8 mouse cellular contexts compared by ENCODE assay signal in the genomic region with DNA sequence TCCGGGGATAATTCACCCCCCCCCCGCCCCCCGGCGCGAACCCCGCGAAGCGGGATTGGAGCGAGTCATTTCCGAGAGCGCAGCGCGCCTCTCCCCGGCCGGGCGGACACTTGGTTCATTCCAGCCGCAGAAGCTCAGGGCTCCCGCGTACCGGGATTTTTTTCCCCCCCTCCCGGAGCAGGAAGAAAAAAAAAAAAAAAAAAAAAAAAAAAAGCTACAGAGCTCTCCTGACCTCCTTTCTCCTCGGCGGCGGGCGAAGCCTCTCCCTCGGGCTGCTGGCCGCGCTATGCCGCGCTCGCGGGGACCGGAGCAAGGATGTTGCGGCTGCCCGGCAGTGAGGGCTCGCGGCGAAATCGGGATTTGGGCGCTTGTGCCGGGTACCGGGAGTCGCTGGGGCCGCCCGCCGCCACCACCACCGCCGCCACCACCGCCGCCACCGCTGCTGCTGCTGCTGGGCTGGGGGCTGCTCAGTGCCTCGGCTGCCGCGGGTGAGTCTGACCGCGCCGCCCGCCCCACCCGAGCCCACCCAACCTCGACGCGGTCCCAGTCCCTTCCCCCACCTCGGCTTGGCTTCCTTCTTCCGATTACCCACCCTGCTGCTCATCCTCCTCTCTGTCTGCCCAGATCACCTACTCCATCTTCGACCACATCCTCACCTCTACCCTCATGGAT. TPM values are rescaled to one million over a fixed set of nuclear protein-coding genes. Genes with fewer than 3 reads are reported as not detected.
A peak's percentile ranks its signal among the peaks of the same experiment; 100 is the strongest.
DNase-seq lines count a peak whose midpoint lies in the region; ATAC-seq lines count a peak whose summit lies in the region.

A gene (plus strand): TSS at position 74 of the 672 bp plus-strand sequence.

- H3K9me3 ChIP-seq in hindbrain, embryonic 11.5 days (ENCODE audit: control insufficient read depth, low read length), result no peaks in the 10 kb centered on the region
- H3K9me3 ChIP-seq in limb, embryonic 11.5 days (ENCODE audit: control insufficient read depth, low read length), result no peaks in the 10 kb centered on the region

- peak; percentile 16 to 26 for DNase-seq in kidney, postnatal 4 days
- no peak for DNase-seq in kidney, postnatal 25 days
- DNase-seq in cerebellum, postnatal 14 days, result peak; percentile 83 to 85
- DNase-seq in hindbrain, embryonic 11.5 days (ENCODE audit: low spot score), result peak; percentile 59
- DNase-seq in limb, embryonic 11.5 days (ENCODE audit: low spot score), result peak; percentile 42
- peak; percentile 85 to 89 for DNase-seq in right cerebral cortex, postnatal 10 days (ENCODE audit: low spot score in 2 of 2)

- H3K27me3 ChIP-seq in hindbrain, embryonic 11.5 days (ENCODE audit: control insufficient read depth, insufficient read depth, low read length), result peaks cover 38% of the 10 kb centered on the region
- peaks cover 64% of the 10 kb centered on the region for H3K27me3 ChIP-seq in limb, embryonic 11.5 days (ENCODE audit: control insufficient read depth, insufficient read depth, low read length)

- 0% methylated on average over 40 of the region's 65 CpGs for WGBS in hindbrain, embryonic 11.5 days
- WGBS in limb, embryonic 11.5 days, result under 1% methylated on average over 42 of the region's 65 CpGs

- H3K9ac ChIP-seq in hindbrain, embryonic 11.5 days (ENCODE audit: low read depth, low read length), result peak within 1 kb of the TSS; percentile 73
- no peak within 1 kb of the TSS for H3K9ac ChIP-seq in limb, embryonic 11.5 days (ENCODE audit: low read length)

- H3K4me2 ChIP-seq in hindbrain, embryonic 11.5 days (replicated peaks; ENCODE audit: low read depth, low read length), result peak within 1 kb of the TSS; percentile 86
- peak within 1 kb of the TSS; percentile 54 for H3K4me2 ChIP-seq in limb, embryonic 11.5 days (ENCODE audit: low read depth, severe bottlenecking)

- peaks cover 2% of the 10 kb centered on the region for H3K4me1 ChIP-seq in hindbrain, embryonic 11.5 days (replicated peaks; ENCODE audit: control insufficient read depth, insufficient read depth, low read length)
- H3K4me1 ChIP-seq in limb, embryonic 11.5 days (ENCODE audit: control insufficient read depth, insufficient read depth, low read length), result no peaks in the 10 kb centered on the region

- H3K4me3 ChIP-seq in hindbrain, embryonic 11.5 days (ENCODE audit: low read depth, low read length), result peak within 1 kb of the TSS; percentile 61
- peak within 1 kb of the TSS; percentile 26 for H3K4me3 ChIP-seq in limb, embryonic 11.5 days (ENCODE audit: low read depth, low read length)

- peak; percentile 31; the same call in 1 of the 2 replicates for ATAC-seq in hindbrain, embryonic 11.5 days (ENCODE audit: low FRiP score)
- no peak for ATAC-seq in limb, embryonic 11.5 days (ENCODE audit: insufficient number of reproducible peaks, low FRiP score, low TSS enrichment, low read depth)
- ATAC-seq in monocyte, adult 5-6 weeks (replicated peaks; ENCODE audit: insufficient number of reproducible peaks, low FRiP score, low TSS enrichment, poor library complexity, severe bottlenecking), result no peak
- ATAC-seq in erythroblast, adult 5-6 weeks (replicated peaks; ENCODE audit: low FRiP score, poor library complexity, severe bottlenecking), result no peak

- peak within 1 kb of the TSS; percentile 65; the same call in 1 of the 2 replicates for H3K27ac ChIP-seq in hindbrain, embryonic 11.5 days (ENCODE audit: low read depth, low read length)
- no peak within 1 kb of the TSS for H3K27ac ChIP-seq in limb, embryonic 11.5 days (replicated peaks; ENCODE audit: low read depth, low read length)

- no peaks in the 10 kb centered on the region for H3K36me3 ChIP-seq in hindbrain, embryonic 11.5 days (ENCODE audit: control insufficient read depth, insufficient read depth, low read length)
- no peaks in the 10 kb centered on the region for H3K36me3 ChIP-seq in limb, embryonic 11.5 days (ENCODE audit: control insufficient read depth, insufficient read depth, low read length)

RNA-seq across cellular contexts. Expression of the gene that starts here (rescaled TPM):
- polyA plus RNA-seq in hindbrain, embryonic 11.5 days (2014; fragmentation: Nextera tagmentation; extraction: Ambion mirVana), result 1.3 and 1.9 TPM in 2 replicates
- polyA plus RNA-seq in limb, embryonic 11.5 days (2014; fragmentation: Nextera tagmentation; extraction: Ambion mirVana), result 0.08 and 0.10 TPM in 2 replicates
- total RNA-seq in monocyte, adult 5-6 weeks (2017), result not detected in 3 replicates
- total RNA-seq in erythroblast, adult 5-6 weeks (2015; ENCODE audit: low replicate concordance), result not detected in 2 replicates
- not detected in 2 replicates for total RNA-seq in erythroblast, adult 5-6 weeks (2017; ENCODE audit: low replicate concordance)

Comparison
In these comparisons a context has a peak if more than half of its experiments do, and no peak if none do; other contexts are left out.
1. DNase-seq: peak in kidney, postnatal 4 days (2 of 2), cerebellum, postnatal 14 days (2 of 2), hindbrain, embryonic 11.5 days (single experiment) and right cerebral cortex, postnatal 10 days (2 of 2); none in kidney, postnatal 25 days (0 of 2).
2. Peak in DNase-seq, H3K4me3 ChIP-seq and H3K4me2 ChIP-seq in limb, embryonic 11.5 days; RNA of the gene not detected or under 1 TPM.